Mouse (Mus musculus) midbrain, postnatal 0 days (tissue): ENCODE measurements around the gene Olfr877. TPM values are rescaled to one million over a fixed set of nuclear protein-coding genes. Genes with fewer than 3 reads are reported as not detected.
A peak's percentile ranks its signal among the peaks of the same experiment; 100 is the strongest.

ENCODE experiments used
- ATAC-seq: fragments of 200-750 bp; cut with Nextera tagmentation; 2 replicates; pipeline ENCODE4 v1.8.0; 2017; ENCODE audit warnings: moderate number of reproducible peaks, mild to moderate bottlenecking, moderate TSS enrichment, moderate library complexity; ENCODE audit not compliant: low FRiP score
- DNase-seq: peaks from one replicate; pipeline ENCODE4 v3.0.0-alpha.2; 2015; ENCODE audit warnings: low spot score
- H3K27ac ChIP-seq: fragments of 300-500 bp; sonication (generic); 2 replicates; pipeline ENCODE4 v1.5.1; 2014; ENCODE audit warnings: low read depth, mild to moderate bottlenecking, low read length, mixed read lengths
- H3K27me3 ChIP-seq: fragments of 300-500 bp; sonication (generic); 2 replicates; pipeline ENCODE4 v1.6.1; 2014; ENCODE audit warnings: low read length, control low read depth, mixed read lengths; ENCODE audit not compliant: insufficient read depth
- H3K36me3 ChIP-seq: fragments of 300-500 bp; sonication (generic); 2 replicates; pipeline ENCODE4 v1.6.1; 2014; ENCODE audit warnings: low read length, control low read depth, mixed read lengths; ENCODE audit not compliant: insufficient read depth
- H3K4me1 ChIP-seq: fragments of 300-500 bp; sonication (generic); 2 replicates; pipeline ENCODE4 v1.6.1; 2014; ENCODE audit warnings: mild to moderate bottlenecking, control low read depth, antibody characterized with exemption, low read length, mixed read lengths; ENCODE audit not compliant: insufficient read depth
- H3K4me2 ChIP-seq: fragments of 300-500 bp; sonication (generic); 2 replicates; pipeline ENCODE4 v1.6.1; 2014; ENCODE audit warnings: low read depth, mild to moderate bottlenecking, low read length, mixed read lengths; ENCODE audit not compliant: poor library complexity, severe bottlenecking
- H3K4me3 ChIP-seq: fragments of 300-500 bp; sonication (generic); 2 replicates; pipeline ENCODE4 v1.5.1; 2014; ENCODE audit warnings: low read depth, mild to moderate bottlenecking, low read length, moderate library complexity
- H3K9ac ChIP-seq: fragments of 300-500 bp; sonication (generic); replicated peaks from 2 replicates; pipeline ENCODE4 v1.6.1; 2014; ENCODE audit warnings: mild to moderate bottlenecking, low read length, moderate library complexity, mixed read lengths; ENCODE audit not compliant: poor library complexity, severe bottlenecking
- H3K9me3 ChIP-seq: fragments of 300-500 bp; sonication (generic); 2 replicates; pipeline ENCODE4 v1.6.1; 2016; ENCODE audit warnings: low read length, control low read depth
- CTCF ChIP-seq: IDR thresholded peaks from 2 replicates; pipeline ENCODE4 v1.5.1; 2016; ENCODE audit warnings: antibody characterized with exemption, mild to moderate bottlenecking
- WGBS: fragments of 180-500 bp; shearing (Covaris S2); extraction: QIAGEN DNeasy Blood & Tissue Kit; methylation state at CpG from one replicate; pipeline ENCODE4 v1.1.7; 2014; 5-methylcytosine and 5-hydroxymethylcytosine counted together
- polyA plus RNA-seq: library from polyadenylated mRNA; unstranded; fragments of >200 nt; fragmentation: Nextera tagmentation; extraction: Ambion mirVana; gene quantifications from 2 replicates; pipeline ENCODE4 v1.2.1, GENCODE M21; 2015
- total RNA-seq: library from RNA; depleted of rRNA; stranded (reverse); fragments of >200 nt; gene quantifications from 2 replicates; pipeline ENCODE4 v1.2.3, GENCODE M21; 2014; rRNA removed

Olfr877 gene
- not detected in 2 replicates for total RNA-seq
- polyA plus RNA-seq: not detected in 2 replicates

- H3K36me3 ChIP-seq: no peaks in the 10 kb centered on the region
- TF ChIP-seq CTCF: no peak
- ATAC-seq: no peak
- no peak within 1 kb of the TSS for H3K9ac ChIP-seq
- H3K9me3 ChIP-seq: no peaks in the 10 kb centered on the region
- H3K27ac ChIP-seq: no peak within 1 kb of the TSS
- DNase-seq: no peak
- no peaks in the 10 kb centered on the region for H3K4me1 ChIP-seq
- no peaks in the 10 kb centered on the region for H3K27me3 ChIP-seq
- 76% methylated on average over 4 of the region's 4 CpGs for WGBS
- no peak within 1 kb of the TSS for H3K4me3 ChIP-seq
- H3K4me2 ChIP-seq: no peak within 1 kb of the TSS
Measured at GRCm38 (mm10) chr9:37853969-37854368, at the start of gene Olfr877. Gene Olfr877 (plus strand): TSS chr9:37854269.

GRCm38 (mm10) chr9:37807235-37807634 lies 46.8 kb upstream of the Olfr877 start:
- H3K27ac ChIP-seq: no peak overlapping the region
- no peaks in the 10 kb centered on the region for H3K4me1 ChIP-seq
- H3K4me2 ChIP-seq: no peak overlapping the region
- no peak for TF ChIP-seq CTCF
- H3K27me3 ChIP-seq: no peaks in the 10 kb centered on the region
- no peak for DNase-seq
- no peak for ATAC-seq
- H3K36me3 ChIP-seq: no peaks in the 10 kb centered on the region
- no peaks in the 10 kb centered on the region for H3K9me3 ChIP-seq
- no peak overlapping the region for H3K4me3 ChIP-seq
- H3K9ac ChIP-seq: no peak overlapping the region

GRCm38 (mm10) chr9:37808456-37808855 lies 45.6 kb upstream of the Olfr877 start:
- TF ChIP-seq CTCF: no peak
- Histone ChIP-seq H3K27me3 (no peaks in the 10 kb centered on the region), H3K27ac (no peak overlapping the region), H3K9ac (no peak overlapping the region), H3K4me2 (no peak overlapping the region), H3K4me1 (no peaks in the 10 kb centered on the region), H3K4me3 (no peak overlapping the region), H3K9me3 (no peaks in the 10 kb centered on the region), H3K36me3 (no peaks in the 10 kb centered on the region)
- 93% methylated on average over 3 of the region's 3 CpGs for WGBS
- ATAC-seq (no peak), DNase-seq (no peak)

GRCm38 (mm10) chr9:37808976-37809375 lies 45.1 kb upstream of the Olfr877 start:
- Histone ChIP-seq H3K27ac (no peak overlapping the region), H3K4me2 (no peak overlapping the region), H3K27me3 (no peaks in the 10 kb centered on the region), H3K4me1 (no peaks in the 10 kb centered on the region), H3K9ac (no peak overlapping the region), H3K9me3 (no peaks in the 10 kb centered on the region), H3K4me3 (no peak overlapping the region), H3K36me3 (no peaks in the 10 kb centered on the region)
- WGBS: 77% methylated on average over 2 of the region's 2 CpGs
- ATAC-seq (no peak), DNase-seq (peak; percentile 14)
- TF ChIP-seq CTCF: no peak

GRCm38 (mm10) chr9:37814696-37815095 lies 39.4 kb upstream of the Olfr877 start:
- Histone ChIP-seq H3K4me2 (no peak overlapping the region), H3K27ac (no peak overlapping the region), H3K9ac (no peak overlapping the region), H3K27me3 (no peaks in the 10 kb centered on the region), H3K36me3 (no peaks in the 10 kb centered on the region), H3K4me1 (peaks cover 3% of the 10 kb centered on the region; the same call in 1 of the 2 replicates), H3K9me3 (no peaks in the 10 kb centered on the region), H3K4me3 (no peak overlapping the region)
- no peak for TF ChIP-seq CTCF
- 27% methylated on average over 3 of the region's 3 CpGs for WGBS
- peak; percentile 72 for DNase-seq
- peak; percentile 81; the same call in 1 of the 2 replicates for ATAC-seq

GRCm38 (mm10) chr9:37829881-37830280 lies 24.2 kb upstream of the Olfr877 start:
- ATAC-seq (no peak), DNase-seq (no peak)
- H3K4me3 ChIP-seq: no peak overlapping the region
- no peaks in the 10 kb centered on the region for H3K36me3 ChIP-seq
- TF ChIP-seq CTCF: no peak
- H3K27me3 ChIP-seq: no peaks in the 10 kb centered on the region
- H3K9ac ChIP-seq: no peak overlapping the region
- no peaks in the 10 kb centered on the region for H3K9me3 ChIP-seq
- H3K27ac ChIP-seq: no peak overlapping the region
- H3K4me2 ChIP-seq: no peak overlapping the region
- no peaks in the 10 kb centered on the region for H3K4me1 ChIP-seq
